ENCODE assay signal across 14 mouse cellular contexts in genomic region chr4:152090191-152090590, GRCm38 (mm10). TPM values are rescaled to one million over a fixed set of nuclear protein-coding genes. Genes with fewer than 3 reads are reported as not detected.
"Had no signal": no experiment of that assay in that cellular context is flagged by ENCODE, and none has a peak within 500 bp of the region (broad histone marks: within the 10 kb centered on the region; RNA-seq: fewer than 3 reads in every experiment).

No protein-coding gene starts in this region.

- H3K4me3 ChIP-seq: limb, embryonic 13.5 days; liver, embryonic 12.5 days; midbrain, embryonic 13.5 days; neural tube, embryonic 15.5 days had no signal

- H3K27me3 ChIP-seq: limb, embryonic 13.5 days had no signal

- H3K27ac ChIP-seq: limb, embryonic 13.5 days; midbrain, embryonic 13.5 days; neural tube, embryonic 15.5 days had no signal

- ATAC-seq: liver, embryonic 12.5 days; midbrain, embryonic 13.5 days had no signal

- H3K36me3 ChIP-seq: midbrain, embryonic 13.5 days; neural tube, embryonic 15.5 days had no signal

- H3K9me3 ChIP-seq: liver, embryonic 12.5 days; midbrain, embryonic 13.5 days; neural tube, embryonic 15.5 days had no signal

- H3K4me2 ChIP-seq: limb, embryonic 13.5 days; liver, embryonic 12.5 days; midbrain, embryonic 13.5 days; neural tube, embryonic 15.5 days had no signal

- DNase-seq: kidney, adult 11 months; kidney, postnatal 14 days; layer of hippocampus, adult 9-11 months; layer of hippocampus, postnatal 36 days; left cerebral cortex, postnatal 4 days; lung, adult 18-20 months; right cerebral cortex, adult 18-20 months; right cerebral cortex, postnatal 25 days; thymus, postnatal 36 days had no signal

- H3K9ac ChIP-seq: limb, embryonic 13.5 days; liver, embryonic 12.5 days; midbrain, embryonic 13.5 days; neural tube, embryonic 15.5 days had no signal

RNA-seq across cellular contexts. Expression of gene Tas1r1, which starts 51.8 kb away (rescaled TPM):
- polyA plus RNA-seq: small intestine, adult 2 months had no signal
